Mouse (Mus musculus): ENCODE measurements around the gene Vps54. TPM values are rescaled to one million over a fixed set of nuclear protein-coding genes. Genes with fewer than 3 reads are reported as not detected.
A peak's percentile ranks its signal among the peaks of the same experiment; 100 is the strongest.
"Not testable (repeated sequence)": the region's sequence is repeated elsewhere in the genome, so short reads cannot be mapped to it uniquely, and the experiment has no call there.

Vps54 gene
- total RNA-seq, 2 experiments from 2014 or later: 14.9 to 15.9 TPM

GRCm38 (mm10) chr11:21238279-21239020 is 631 bp upstream of the Vps54 start:
- intact Hi-C loops (cut with DNase I; ENCODE audit: low total_unique reads): no loop called here

GRCm38 (mm10) chr11:21239763-21240509 is 855 bp downstream of the Vps54 start:
- intact Hi-C loops (cut with DNase I; ENCODE audit: low total_unique reads): no loop called here
- DNase-seq: no peak

More at GRCm38 (mm10) chr11:21238279-21239020, 631 bp upstream of the Vps54 start:
- peak; percentile 44 for DNase-seq

- no peak for DNase-seq
- intact Hi-C loops (cut with DNase I; ENCODE audit: low total_unique reads): no loop called here
Observed at GRCm38 (mm10) chr11:21241351-21241750, 2.3 kb downstream of the Vps54 start.

- intact Hi-C loops (cut with DNase I; ENCODE audit: low total_unique reads): no loop called here
- DNase-seq: no peak
Observed at GRCm38 (mm10) chr11:21247203-21247865, 8.3 kb downstream of the Vps54 start.

GRCm38 (mm10) chr11:21247940-21248339 is 8.9 kb downstream of the Vps54 start:
- intact Hi-C loops (cut with DNase I; ENCODE audit: low total_unique reads): no loop called here
- no peak for DNase-seq

GRCm38 (mm10) chr11:21250366-21250765 is 11.3 kb downstream of the Vps54 start:
- intact Hi-C loops (cut with DNase I; ENCODE audit: low total_unique reads): no loop called here
- DNase-seq: no peak

- DNase-seq; intact Hi-C loops (cut with DNase I; ENCODE audit: low total_unique reads): not testable (repeated sequence)
Observed at GRCm38 (mm10) chr11:21258611-21259010, 19.5 kb downstream of the Vps54 start.

- intact Hi-C loops (cut with DNase I; ENCODE audit: low total_unique reads): no loop called here
- no peak for DNase-seq
Observed at GRCm38 (mm10) chr11:21265423-21265822, 26.3 kb downstream of the Vps54 start.

- intact Hi-C loops (cut with DNase I; ENCODE audit: low total_unique reads): no loop called here
- DNase-seq: no peak
Observed at GRCm38 (mm10) chr11:21276151-21276550, 37.1 kb downstream of the Vps54 start.

- intact Hi-C loops (cut with DNase I; ENCODE audit: low total_unique reads): no loop called here
Observed at GRCm38 (mm10) chr11:21286391-21286790, 47.3 kb downstream of the Vps54 start.

GRCm38 (mm10) chr11:21288153-21288552 is 49.1 kb downstream of the Vps54 start:
- intact Hi-C loops (cut with DNase I; ENCODE audit: low total_unique reads); DNase-seq: not testable (repeated sequence)

More at GRCm38 (mm10) chr11:21286391-21286790, 47.3 kb downstream of the Vps54 start:
- no peak for DNase-seq

- no peak for DNase-seq
- intact Hi-C loops (cut with DNase I; ENCODE audit: low total_unique reads): no loop called here
Observed at GRCm38 (mm10) chr11:21295486-21295885, 56.4 kb downstream of the Vps54 start.

GRCm38 (mm10) chr11:21303619-21304018 is 64.5 kb downstream of the Vps54 start:
- intact Hi-C loops (cut with DNase I; ENCODE audit: low total_unique reads): no loop called here
- no peak for DNase-seq

GRCm38 (mm10) chr11:21307078-21307668 is 68.1 kb downstream of the Vps54 start:
- no peak for DNase-seq
- intact Hi-C loops (cut with DNase I; ENCODE audit: low total_unique reads): no loop called here

GRCm38 (mm10) chr11:21308119-21308518 is 69.0 kb downstream of the Vps54 start:
- intact Hi-C loops (cut with DNase I; ENCODE audit: low total_unique reads): no loop called here
- DNase-seq: no peak

GRCm38 (mm10) chr11:21309516-21309915 is 70.4 kb downstream of the Vps54 start:
- DNase-seq: no peak
- intact Hi-C loops (cut with DNase I; ENCODE audit: low total_unique reads): no loop called here

- peak; percentile 28 for DNase-seq
- intact Hi-C loops (cut with DNase I; ENCODE audit: low total_unique reads): no loop called here
Observed at GRCm38 (mm10) chr11:21313922-21314657, 75.0 kb downstream of the Vps54 start.

GRCm38 (mm10) chr11:21321577-21321976 is 82.5 kb downstream of the Vps54 start:
- intact Hi-C loops (cut with DNase I; ENCODE audit: low total_unique reads): no loop called here
- no peak for DNase-seq

- no peak for DNase-seq
- intact Hi-C loops (cut with DNase I; ENCODE audit: low total_unique reads): no loop called here
Observed at GRCm38 (mm10) chr11:21322349-21322748, 83.3 kb downstream of the Vps54 start.

Measured in gastrocnemius, postnatal 14 days (tissue).